Mouse (Mus musculus): Measurements from ENCODE around the gene Wbp11.

DNA sequence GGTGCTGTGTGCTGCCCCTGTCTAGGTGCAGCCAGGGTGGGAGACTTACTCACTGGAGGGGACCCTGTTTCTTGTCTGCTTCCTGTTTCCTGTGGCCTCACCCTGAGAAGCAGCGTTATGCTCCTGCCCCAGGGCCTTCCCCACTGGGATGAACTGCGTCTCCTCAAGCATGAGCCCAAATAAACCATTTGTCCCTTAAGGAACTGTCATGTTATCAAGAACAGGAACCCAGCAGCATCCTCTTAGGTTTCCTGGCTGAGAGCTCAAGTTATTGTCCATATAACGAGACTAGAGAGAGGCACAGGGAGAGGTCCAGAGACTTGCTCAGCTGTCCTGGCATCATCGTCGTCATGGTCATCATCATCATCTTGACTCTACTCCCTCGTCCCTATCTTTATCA, 22.2 kb upstream of the Wbp11 start:
- no peak for TF ChIP-seq GABPA (IDR thresholded peaks at IDR 0.05; ENCODE audit: low read depth, low read length)
- TF ChIP-seq POLR2AphosphoS5 (IDR thresholded peaks at IDR 0.05; ENCODE audit: borderline replicate concordance, low read depth, low read length): no peak
- TF ChIP-seq TBP (IDR thresholded peaks at IDR 0.05; ENCODE audit: low read depth, low read length): no peak
- TF ChIP-seq POLR2A (IDR thresholded peaks at IDR 0.05; ENCODE audit: control insufficient read depth in 1 of 2, insufficient read depth in 1 of 2, low read depth in 1 of 2, low read length in 2 of 2, poor library complexity in 1 of 2): no peak
- TF ChIP-seq CTCF (IDR thresholded peaks at IDR 0.05 in 2 of 3, conservative IDR thresholded peaks at IDR 0.05 in 1 of 3; ENCODE audit: control insufficient read depth in 1 of 3, insufficient read depth in 1 of 3, low read depth in 2 of 3, low read length in 3 of 3, poor library complexity in 1 of 3, severe bottlenecking in 1 of 3): no peak

Data from MEL (cell line).